Mouse (Mus musculus) forebrain, postnatal 0 days (tissue): ENCODE data around the gene Usp24. TPM values are rescaled to one million over a fixed set of nuclear protein-coding genes. Genes with fewer than 3 reads are reported as not detected.

Experiments used
- ATAC-seq: fragments of 200-750 bp; cut with Nextera tagmentation; 2 replicates; pipeline ENCODE4 v1.8.0; 2017; ENCODE audit warnings: mild to moderate bottlenecking, moderate library complexity
- DNase-seq: peaks from one replicate; pipeline ENCODE4 v3.0.0-alpha.2; 2015
- H3K27ac ChIP-seq: fragments of 300-500 bp; sonication (generic); 2 replicates; pipeline ENCODE4 v1.5.1; 2014; ENCODE audit warnings: low read depth, mild to moderate bottlenecking, antibody characterized with exemption, low read length, moderate library complexity, mixed read lengths
- H3K27me3 ChIP-seq: fragments of 300-500 bp; sonication (generic); 2 replicates; pipeline ENCODE4 v1.6.1; 2014; ENCODE audit warnings: mild to moderate bottlenecking, low read length, mixed read lengths; ENCODE audit not compliant: insufficient read depth
- H3K36me3 ChIP-seq: fragments of 300-500 bp; sonication (generic); 2 replicates; pipeline ENCODE4 v1.6.1; 2014; ENCODE audit warnings: mild to moderate bottlenecking, moderate library complexity; ENCODE audit not compliant: insufficient read depth
- H3K4me1 ChIP-seq: fragments of 300-500 bp; sonication (generic); 2 replicates; pipeline ENCODE4 v1.6.1; 2014; ENCODE audit warnings: antibody characterized with exemption; ENCODE audit not compliant: insufficient read depth
- H3K4me2 ChIP-seq: fragments of 300-500 bp; sonication (generic); 2 replicates; pipeline ENCODE4 v1.6.1; 2014; ENCODE audit warnings: low read depth, mild to moderate bottlenecking, moderate library complexity
- H3K4me3 ChIP-seq: fragments of 300-500 bp; sonication (generic); 2 replicates; pipeline ENCODE4 v1.5.1; 2014; ENCODE audit warnings: low read depth, low read length, mixed read lengths
- H3K9ac ChIP-seq: fragments of 300-500 bp; sonication (generic); 2 replicates; pipeline ENCODE4 v1.6.1; 2014; ENCODE audit warnings: mild to moderate bottlenecking
- H3K9me3 ChIP-seq: fragments of 300-500 bp; sonication (generic); 2 replicates; pipeline ENCODE4 v1.6.1; 2016; ENCODE audit warnings: low read length
- CTCF ChIP-seq: sonication (generic); IDR thresholded peaks from 2 replicates; pipeline ENCODE4 v1.5.1; 2016; ENCODE audit warnings: antibody characterized with exemption, control low read depth, low read depth
- WGBS: fragments of 180-500 bp; shearing (Covaris S2); extraction: QIAGEN DNeasy Blood & Tissue Kit; methylation state at CpG from one replicate; pipeline ENCODE4 v1.1.7; 2014; 5-methylcytosine and 5-hydroxymethylcytosine counted together
- polyA plus RNA-seq: library from polyadenylated mRNA; unstranded; fragments of >200 nt; fragmentation: Nextera tagmentation; extraction: Ambion mirVana; gene quantifications from 2 replicates; pipeline ENCODE4 v1.2.1, GENCODE M21; 2015
- total RNA-seq: library from RNA; depleted of rRNA; stranded (reverse); fragments of >200 nt; gene quantifications from 2 replicates; pipeline ENCODE4 v1.2.3, GENCODE M21; 2014

The Usp24 gene
- total and polyA plus RNA-seq, 2 experiments from 2014 or later: 7.8 to 31.5 TPM

GRCm38 (mm10) chr4:106443182-106443581 lies 127.2 kb downstream of the Usp24 start:
- 83% methylated on average over 6 of the region's 6 CpGs for WGBS
- DNase-seq (no peak), ATAC-seq (no peak; the same call in 1 of the 2 replicates)
- no peaks in the 10 kb centered on the region for H3K27me3 ChIP-seq
- no peak overlapping the region for H3K27ac ChIP-seq
- H3K4me1 ChIP-seq: no peaks in the 10 kb centered on the region
- no peak overlapping the region for H3K4me2 ChIP-seq
- H3K9ac ChIP-seq: no peak overlapping the region
- H3K36me3 ChIP-seq: peaks cover 29% of the 10 kb centered on the region
- no peak overlapping the region for H3K4me3 ChIP-seq
- no peaks in the 10 kb centered on the region for H3K9me3 ChIP-seq
- 0 out of 2 replicates have a peak, but pooled peaks have one; percentile 9 for TF ChIP-seq CTCF

GRCm38 (mm10) chr4:106449306-106449705 lies 133.3 kb downstream of the Usp24 start:
- Histone ChIP-seq H3K9ac (no peak overlapping the region), H3K27ac (no peak overlapping the region), H3K4me2 (no peak overlapping the region), H3K4me1 (no peaks in the 10 kb centered on the region; the same call in 1 of the 2 replicates), H3K27me3 (no peaks in the 10 kb centered on the region), H3K4me3 (no peak overlapping the region), H3K9me3 (no peaks in the 10 kb centered on the region), H3K36me3 (no peaks in the 10 kb centered on the region)
- no peak for TF ChIP-seq CTCF
- ATAC-seq (no peak), DNase-seq (no peak)
- WGBS: 90% methylated on average over 8 of the region's 8 CpGs

DNA sequence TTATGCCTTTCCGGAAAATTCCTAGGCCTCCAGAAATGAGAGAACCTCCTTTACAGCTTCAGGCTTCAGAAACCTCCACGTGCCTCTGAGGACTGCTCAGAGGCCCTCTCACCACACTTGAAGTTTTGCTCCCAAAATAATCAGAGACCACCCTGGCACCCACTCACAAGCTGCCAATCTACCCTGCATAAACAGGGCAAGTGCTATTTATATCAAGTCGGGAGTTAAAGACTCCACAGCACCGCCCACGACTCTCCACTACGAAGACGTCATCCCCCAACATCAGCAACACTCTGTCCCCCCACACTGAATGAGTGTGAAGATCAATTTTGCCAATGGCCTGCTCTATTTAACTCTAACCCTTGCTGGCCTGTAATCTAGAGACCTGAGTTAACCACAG lies 136.4 kb downstream of the Usp24 start:
- DNase-seq (no peak), ATAC-seq (peak; percentile 32; the same call in 1 of the 2 replicates)
- no peak for TF ChIP-seq CTCF
- Histone ChIP-seq H3K27ac (no peak overlapping the region), H3K9ac (no peak overlapping the region), H3K4me1 (no peaks in the 10 kb centered on the region; the same call in 1 of the 2 replicates), H3K9me3 (no peaks in the 10 kb centered on the region), H3K4me3 (no peak overlapping the region), H3K4me2 (no peak overlapping the region), H3K27me3 (no peaks in the 10 kb centered on the region), H3K36me3 (no peaks in the 10 kb centered on the region)
- 77% methylated on average over 7 of the region's 7 CpGs for WGBS

GRCm38 (mm10) chr4:106453108-106453507 lies 137.1 kb downstream of the Usp24 start:
- Histone ChIP-seq H3K27me3 (no peaks in the 10 kb centered on the region), H3K4me3 (no peak overlapping the region), H3K4me2 (no peak overlapping the region), H3K27ac (no peak overlapping the region), H3K9me3 (no peaks in the 10 kb centered on the region), H3K4me1 (no peaks in the 10 kb centered on the region; the same call in 1 of the 2 replicates), H3K9ac (no peak overlapping the region), H3K36me3 (no peaks in the 10 kb centered on the region)
- WGBS: 85% methylated on average over 5 of the region's 5 CpGs
- ATAC-seq (no peak), DNase-seq (no peak)
- no peak for TF ChIP-seq CTCF

- WGBS: 76% methylated on average over 4 of the region's 4 CpGs
- Histone ChIP-seq H3K9me3 (no peaks in the 10 kb centered on the region), H3K27ac (no peak overlapping the region), H3K4me2 (no peak overlapping the region), H3K27me3 (no peaks in the 10 kb centered on the region), H3K4me1 (no peaks in the 10 kb centered on the region; the same call in 1 of the 2 replicates), H3K4me3 (no peak overlapping the region), H3K36me3 (no peaks in the 10 kb centered on the region), H3K9ac (no peak overlapping the region)
- ATAC-seq: no peak
- DNase-seq: no peak
- TF ChIP-seq CTCF: no peak
Measured at GRCm38 (mm10) chr4:106453516-106453915, 137.5 kb downstream of the Usp24 start.

DNA sequence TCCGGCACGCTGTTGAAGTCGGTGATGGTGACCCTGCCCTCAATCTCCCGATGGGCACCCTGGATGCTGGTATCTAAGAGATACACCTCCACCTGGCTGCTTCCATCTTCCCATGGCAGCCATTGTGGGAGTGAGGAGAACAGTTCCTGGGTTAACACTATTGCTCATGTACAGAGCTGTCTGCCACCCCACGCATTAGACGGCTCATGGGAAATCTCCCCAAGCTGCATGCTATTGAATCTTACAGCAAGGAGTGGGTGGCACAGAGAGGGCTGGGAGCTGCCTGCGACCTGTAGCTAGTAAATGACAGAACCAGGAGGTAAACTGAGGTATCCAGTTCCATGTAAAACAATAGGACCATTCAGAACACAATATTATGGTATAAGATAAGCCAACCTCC lies 138.5 kb downstream of the Usp24 start:
- H3K4me1 ChIP-seq: no peaks in the 10 kb centered on the region; the same call in 1 of the 2 replicates
- no peaks in the 10 kb centered on the region for H3K27me3 ChIP-seq
- no peaks in the 10 kb centered on the region for H3K9me3 ChIP-seq
- H3K4me3 ChIP-seq: no peak overlapping the region
- no peaks in the 10 kb centered on the region for H3K36me3 ChIP-seq
- no peak overlapping the region for H3K9ac ChIP-seq
- ATAC-seq (no peak), DNase-seq (no peak)
- WGBS: 89% methylated on average over 7 of the region's 7 CpGs
- H3K4me2 ChIP-seq: no peak overlapping the region
- no peak overlapping the region for H3K27ac ChIP-seq
- TF ChIP-seq CTCF: no peak

DNA sequence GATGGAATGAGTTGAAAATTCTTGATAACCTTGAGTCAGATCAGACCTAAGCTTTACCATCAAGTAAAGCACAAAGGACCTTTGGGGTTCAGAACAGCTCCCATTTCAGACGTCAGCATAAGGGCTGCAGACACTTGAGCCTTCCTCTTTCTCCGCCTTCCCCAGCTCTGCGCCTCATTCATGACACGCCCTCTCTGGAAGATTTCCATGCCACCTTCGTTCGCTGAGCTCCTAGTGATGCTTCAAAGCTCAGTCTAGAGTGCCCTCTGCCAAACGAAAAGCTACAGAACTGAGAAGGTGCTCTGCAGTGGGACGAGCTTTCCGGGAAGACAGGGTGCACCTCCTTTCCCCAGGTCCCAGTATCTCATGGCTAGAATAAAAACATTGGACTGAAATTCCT lies 146.0 kb downstream of the Usp24 start:
- H3K9ac ChIP-seq: no peak overlapping the region
- DNase-seq (no peak), ATAC-seq (no peak)
- no peak overlapping the region for H3K27ac ChIP-seq
- H3K27me3 ChIP-seq: peaks cover 22% of the 10 kb centered on the region
- H3K36me3 ChIP-seq: no peaks in the 10 kb centered on the region
- WGBS: 76% methylated on average over 9 of the region's 9 CpGs
- H3K4me2 ChIP-seq: no peak overlapping the region
- H3K9me3 ChIP-seq: no peaks in the 10 kb centered on the region
- no peak overlapping the region for H3K4me3 ChIP-seq
- TF ChIP-seq CTCF: no peak
- H3K4me1 ChIP-seq: peaks cover 9% of the 10 kb centered on the region; the same call in 1 of the 2 replicates
